Mouse (Mus musculus): ENCODE results near the gene Ephb2. TPM values are rescaled to one million over a fixed set of nuclear protein-coding genes. Genes with fewer than 3 reads are reported as not detected.

The Ephb2 gene
- total RNA-seq, 2 experiments from 2014 or later = 1.9 to 2.3 TPM

GRCm38 (mm10) chr4:136598268-136598876 is 237.4 kb downstream of the Ephb2 start:
- no peak for DNase-seq

Small RNA genes lying within 50 kb of the gene (microRNA-seq; reads per million reads assigned to microRNA genes)
- gene Gm22180 = 0 reads per million in 2 experiments

Other genes with a start within 250 kb of the Ephb2 start
- gene Kdm1a, start 233.3 kb downstream of the Ephb2 start, total RNA-seq (2021) = 10 to 100 TPM; 59.1 to 60.3 TPM
- not detected for gene Tex46, start 225.6 kb downstream of the Ephb2 start, total RNA-seq (2021)
- gene Lactbl1, start 213.4 kb downstream of the Ephb2 start, total RNA-seq (2021) = not detected
- gene C1qb, start 50.2 kb upstream of the Ephb2 start, total RNA-seq (2021) = 10 to 100 TPM; 14.6 to 17.9 TPM
- 10 to 100 TPM; 11.5 to 13.8 TPM for gene C1qc, start 57.1 kb upstream of the Ephb2 start, total RNA-seq (2021)
- 10 to 100 TPM; 14.5 to 14.7 TPM for gene C1qa, start 62.8 kb upstream of the Ephb2 start, total RNA-seq (2021)
- gene Epha8, start 120.8 kb upstream of the Ephb2 start, total RNA-seq (2021) = not detected
- 1 to 10 TPM; 4.3 to 6.6 TPM for gene Zbtb40, start 212.8 kb upstream of the Ephb2 start, total RNA-seq (2021)